Mouse (Mus musculus) E14TG2a.4 (cell line): ENCODE data around the gene Zfp106.

Source experiments
- CTCF ChIP-seq: conservative IDR thresholded peaks from 2 replicates; pipeline ENCODE4 v1.5.1; 2014; ENCODE audit warnings: low read length
- NANOG ChIP-seq: IDR thresholded peaks from 2 replicates; pipeline ENCODE4 v1.6.1; 2014; ENCODE audit warnings: borderline replicate concordance, low read length, mixed read lengths
- POU5F1 ChIP-seq: IDR thresholded peaks from 2 replicates; pipeline ENCODE4 v1.6.1; 2014; ENCODE audit warnings: low read length, borderline replicate concordance

GRCm38 (mm10) chr2:120575121-120575520 lies 11.5 kb upstream of the Zfp106 start:
- TF ChIP-seq CTCF, result no peak
- no peak for TF ChIP-seq POU5F1
- no peak for TF ChIP-seq NANOG
